Mouse (Mus musculus): ENCODE measurements around the gene Dgki. TPM values are rescaled to one million over a fixed set of nuclear protein-coding genes. Genes with fewer than 3 reads are reported as not detected.

Gene Dgki
- polyA plus RNA-seq, 1 experiment from 2014 or later, result 0.60 TPM

DNA sequence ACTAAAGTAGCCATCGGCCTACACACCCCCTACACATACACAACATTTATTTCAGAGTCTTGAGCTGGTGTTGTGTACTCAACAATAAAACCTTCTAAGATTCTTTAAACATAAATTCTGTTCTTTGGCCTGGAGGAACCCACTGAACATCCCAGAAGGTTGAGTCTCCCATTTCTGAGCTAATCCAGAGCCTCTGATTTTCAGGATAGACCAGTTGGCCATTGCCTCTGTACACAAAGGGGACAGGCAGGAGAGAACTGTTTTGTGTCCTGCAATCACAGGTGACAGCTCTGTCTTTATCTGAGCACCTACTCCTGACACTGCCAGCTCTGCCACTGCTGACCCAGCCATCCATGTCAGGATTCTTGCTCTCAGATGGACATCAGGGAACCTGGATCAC lies 8.8 kb downstream of the Dgki start:
- no peak overlapping the region for H3K4me3 ChIP-seq
- H3K27me3 ChIP-seq, result no peaks in the 10 kb centered on the region
- no peak overlapping the region for H3K4me2 ChIP-seq
- no peaks in the 10 kb centered on the region for H3K36me3 ChIP-seq
- no peak overlapping the region for H3K27ac ChIP-seq
- H3K4me1 ChIP-seq, result no peaks in the 10 kb centered on the region
- ATAC-seq (ENCODE audit: borderline replicate concordance, extremely low read depth, low FRiP score, low TSS enrichment), result no peak
- 89% methylated on average over 1 of the region's 1 CpGs for WGBS
- H3K9ac ChIP-seq, result no peak overlapping the region
- H3K9me3 ChIP-seq, result no peaks in the 10 kb centered on the region

DNA sequence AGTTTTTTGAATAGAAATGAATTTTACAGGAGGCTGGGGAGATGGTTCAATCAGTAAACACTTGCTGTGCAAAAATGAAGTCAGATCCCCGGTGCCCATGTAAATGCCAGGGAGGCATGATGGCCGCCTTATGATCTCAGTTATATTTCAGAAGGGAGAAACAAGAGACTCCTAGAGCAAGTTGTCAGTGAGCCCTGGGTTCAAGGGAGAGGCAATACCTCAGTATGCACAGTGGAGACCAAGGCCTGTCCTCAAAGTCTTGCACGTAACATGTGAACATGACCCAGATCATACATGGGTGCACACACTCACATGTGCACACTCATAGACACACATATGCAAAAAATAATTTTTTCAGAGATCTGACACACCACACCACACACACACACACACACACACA lies 9.3 kb downstream of the Dgki start:
- Histone ChIP-seq H3K9ac (no peak overlapping the region), H3K27ac (no peak overlapping the region), H3K4me1 (no peaks in the 10 kb centered on the region), H3K36me3 (no peaks in the 10 kb centered on the region), H3K9me3 (no peaks in the 10 kb centered on the region), H3K4me2 (no peak overlapping the region), H3K27me3 (no peaks in the 10 kb centered on the region), H3K4me3 (no peak overlapping the region)
- no peak for ATAC-seq (ENCODE audit: borderline replicate concordance, extremely low read depth, low FRiP score, low TSS enrichment)
- WGBS, result 97% methylated on average over 3 of the region's 3 CpGs

DNA sequence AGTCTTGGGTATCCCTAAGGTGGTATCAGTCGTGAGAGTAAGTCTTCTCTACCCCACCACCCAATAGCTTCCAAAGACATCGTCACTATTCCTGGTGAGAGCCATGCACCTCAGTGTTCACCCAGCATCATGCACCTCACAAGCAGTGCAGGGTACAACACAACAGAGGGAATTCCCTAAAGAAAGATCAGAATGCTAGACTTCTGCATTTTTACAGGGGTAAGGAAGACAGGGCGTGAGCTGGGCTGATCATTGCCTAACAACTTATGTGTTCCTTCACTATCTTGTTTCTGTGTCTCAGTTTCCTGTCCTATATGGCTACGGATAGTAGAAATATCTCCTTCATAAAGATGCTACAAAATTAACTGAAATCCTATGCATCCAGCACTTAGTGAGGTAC lies 13.8 kb downstream of the Dgki start:
- H3K36me3 ChIP-seq, result no peaks in the 10 kb centered on the region
- H3K27me3 ChIP-seq, result no peaks in the 10 kb centered on the region
- no peaks in the 10 kb centered on the region for H3K9me3 ChIP-seq
- ATAC-seq (ENCODE audit: borderline replicate concordance, extremely low read depth, low FRiP score, low TSS enrichment), result no peak
- H3K4me2 ChIP-seq, result no peak overlapping the region
- H3K9ac ChIP-seq, result no peak overlapping the region
- H3K4me3 ChIP-seq, result no peak overlapping the region
- 88% methylated on average over 4 of the region's 4 CpGs for WGBS
- H3K27ac ChIP-seq, result no peak overlapping the region
- no peaks in the 10 kb centered on the region for H3K4me1 ChIP-seq

DNA sequence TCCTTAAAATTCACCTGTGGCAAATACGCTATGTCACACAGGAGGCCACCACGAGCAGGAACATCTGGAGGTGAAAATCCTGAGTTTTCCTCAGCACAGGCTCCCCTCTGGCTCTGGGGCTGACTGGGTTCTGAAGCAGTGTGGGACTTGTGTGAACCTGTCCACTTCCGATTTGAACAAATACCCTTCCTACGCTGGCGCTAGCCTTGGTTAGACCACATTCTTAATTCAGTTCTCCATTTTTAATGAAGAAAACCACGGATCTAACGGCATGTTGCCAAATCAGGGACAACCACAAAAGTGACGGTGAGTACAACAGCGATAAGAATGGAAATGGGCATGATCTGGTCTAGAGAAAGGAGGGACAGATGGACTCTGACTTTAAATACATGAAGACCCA lies 15.1 kb downstream of the Dgki start:
- Histone ChIP-seq H3K9ac (no peak overlapping the region), H3K9me3 (no peaks in the 10 kb centered on the region), H3K27me3 (no peaks in the 10 kb centered on the region), H3K27ac (no peak overlapping the region), H3K4me3 (no peak overlapping the region), H3K4me2 (no peak overlapping the region), H3K36me3 (no peaks in the 10 kb centered on the region), H3K4me1 (no peaks in the 10 kb centered on the region)
- no peak for ATAC-seq (ENCODE audit: borderline replicate concordance, extremely low read depth, low FRiP score, low TSS enrichment)
- WGBS, result 89% methylated on average over 9 of the region's 9 CpGs

DNA sequence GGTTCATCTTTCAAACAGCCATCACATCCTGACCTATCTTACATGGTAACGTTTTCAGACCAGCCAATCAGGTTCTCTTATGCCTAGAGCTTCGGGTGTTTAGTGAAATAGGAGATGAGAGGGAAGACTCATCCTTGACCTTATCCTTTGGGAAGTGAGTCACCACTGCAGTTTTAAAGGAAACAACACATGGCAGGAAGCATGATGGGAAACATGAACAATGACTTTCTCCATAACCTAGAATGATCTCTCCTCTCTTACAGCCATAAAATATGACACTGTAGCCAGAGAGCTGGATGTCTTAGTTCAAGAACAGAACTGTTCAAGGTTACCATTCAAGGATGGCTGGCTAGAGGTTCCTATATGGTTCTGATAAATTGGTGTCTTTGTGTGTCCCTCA lies 16.6 kb downstream of the Dgki start:
- Histone ChIP-seq H3K4me1 (no peaks in the 10 kb centered on the region), H3K9me3 (no peaks in the 10 kb centered on the region), H3K27me3 (no peaks in the 10 kb centered on the region), H3K36me3 (no peaks in the 10 kb centered on the region), H3K27ac (no peak overlapping the region), H3K9ac (no peak overlapping the region), H3K4me3 (no peak overlapping the region), H3K4me2 (no peak overlapping the region)
- no peak for ATAC-seq (ENCODE audit: borderline replicate concordance, extremely low read depth, low FRiP score, low TSS enrichment)
- WGBS, result 16% methylated on average over 2 of the region's 2 CpGs

DNA sequence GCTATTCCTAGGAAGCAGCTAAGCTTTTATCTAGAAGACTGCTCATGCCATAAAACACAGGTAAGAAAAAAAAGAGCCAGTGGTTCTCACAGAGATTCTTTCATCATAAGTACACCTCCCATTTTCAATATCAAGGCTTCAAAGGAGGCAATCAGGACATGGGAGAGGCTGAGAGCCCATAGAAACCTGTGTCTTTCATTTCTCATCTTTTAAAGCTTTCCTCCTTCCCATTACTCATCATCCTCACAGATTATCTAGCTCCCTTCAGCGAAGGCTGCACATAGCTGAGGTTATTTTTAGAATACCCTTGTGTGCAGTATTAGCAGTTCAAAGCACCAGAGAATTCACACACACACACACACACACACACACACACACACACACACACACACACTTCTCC lies 17.3 kb downstream of the Dgki start:
- H3K4me1 ChIP-seq, result no peaks in the 10 kb centered on the region
- H3K9me3 ChIP-seq, result no peaks in the 10 kb centered on the region
- no peak overlapping the region for H3K4me3 ChIP-seq
- H3K27ac ChIP-seq, result no peak overlapping the region
- H3K9ac ChIP-seq, result no peak overlapping the region
- H3K36me3 ChIP-seq, result no peaks in the 10 kb centered on the region
- no peaks in the 10 kb centered on the region for H3K27me3 ChIP-seq
- no peak overlapping the region for H3K4me2 ChIP-seq
- no peak for ATAC-seq (ENCODE audit: borderline replicate concordance, extremely low read depth, low FRiP score, low TSS enrichment)
- 25% methylated on average over 1 of the region's 1 CpGs for WGBS

DNA sequence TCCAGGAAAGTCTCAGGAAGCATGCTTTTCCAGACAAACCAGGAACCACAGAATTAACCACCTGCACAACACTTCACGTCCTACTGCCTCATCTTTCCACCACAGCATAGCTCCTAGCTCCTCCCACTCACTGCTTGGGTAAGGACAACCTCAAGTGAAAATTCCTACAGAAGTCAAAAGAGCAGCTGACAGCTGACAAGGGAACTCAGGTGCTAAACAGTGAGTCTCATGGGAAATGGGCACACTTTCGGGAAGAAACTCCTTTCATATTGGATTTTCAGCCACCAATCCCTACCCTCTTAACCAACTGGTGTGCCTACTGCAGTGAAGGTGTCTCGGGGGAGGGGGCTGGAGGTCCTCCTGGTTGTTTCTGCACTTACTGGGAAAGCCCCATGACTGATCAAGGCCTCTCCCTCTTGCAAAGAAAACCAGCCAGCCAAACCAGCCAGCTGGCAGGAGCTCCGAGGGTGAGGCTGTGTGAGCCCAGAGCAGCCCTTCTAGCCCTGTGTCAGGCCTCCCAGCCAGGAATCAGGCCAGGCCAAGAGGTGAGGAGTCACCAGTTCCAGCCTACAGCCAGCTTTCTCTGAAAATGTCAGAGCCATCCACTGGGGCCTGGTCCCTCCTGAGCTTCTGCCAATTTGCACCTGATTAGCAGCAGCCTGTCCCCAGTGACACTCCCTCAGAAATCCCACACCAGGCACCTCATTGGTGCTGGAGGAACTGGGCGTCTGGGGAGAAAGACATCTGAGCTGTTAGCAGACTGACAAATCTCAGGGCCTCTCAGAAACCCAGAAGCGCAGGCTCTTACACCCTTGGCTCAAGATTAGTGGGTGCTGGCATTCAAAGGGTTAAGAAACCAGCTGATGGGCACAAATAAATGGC lies 22.9 kb downstream of the Dgki start:
- Histone ChIP-seq H3K4me1 (peaks cover 4% of the 10 kb centered on the region; the same call in 1 of the 2 replicates), H3K9ac (no peak overlapping the region), H3K36me3 (no peaks in the 10 kb centered on the region), H3K4me3 (no peak overlapping the region), H3K9me3 (no peaks in the 10 kb centered on the region), H3K4me2 (no peak overlapping the region), H3K27ac (no peak overlapping the region), H3K27me3 (no peaks in the 10 kb centered on the region)
- WGBS, result 50% methylated on average over 6 of the region's 6 CpGs
- no peak for ATAC-seq (ENCODE audit: borderline replicate concordance, extremely low read depth, low FRiP score, low TSS enrichment)

DNA sequence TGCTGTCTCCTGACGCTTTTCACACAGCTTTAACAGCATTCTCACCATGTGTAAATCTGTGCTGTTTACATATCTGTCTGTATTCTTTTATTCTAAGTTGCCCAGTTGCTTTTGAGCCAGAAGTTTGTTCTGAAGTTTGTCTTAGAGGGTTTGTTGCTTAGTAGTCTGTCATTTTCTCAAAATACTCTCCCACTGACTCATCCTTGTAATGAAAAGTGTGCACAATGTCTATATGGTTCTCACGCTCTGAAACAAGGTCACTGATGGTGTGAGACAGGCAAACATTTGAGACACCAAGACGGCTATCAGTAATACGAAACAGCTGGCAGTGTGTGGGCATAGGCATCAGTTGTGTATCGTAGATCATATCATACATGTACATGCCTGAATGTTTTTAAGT lies 23.8 kb downstream of the Dgki start:
- ATAC-seq (ENCODE audit: borderline replicate concordance, extremely low read depth, low FRiP score, low TSS enrichment), result no peak
- 35% methylated on average over 5 of the region's 5 CpGs for WGBS

DNA sequence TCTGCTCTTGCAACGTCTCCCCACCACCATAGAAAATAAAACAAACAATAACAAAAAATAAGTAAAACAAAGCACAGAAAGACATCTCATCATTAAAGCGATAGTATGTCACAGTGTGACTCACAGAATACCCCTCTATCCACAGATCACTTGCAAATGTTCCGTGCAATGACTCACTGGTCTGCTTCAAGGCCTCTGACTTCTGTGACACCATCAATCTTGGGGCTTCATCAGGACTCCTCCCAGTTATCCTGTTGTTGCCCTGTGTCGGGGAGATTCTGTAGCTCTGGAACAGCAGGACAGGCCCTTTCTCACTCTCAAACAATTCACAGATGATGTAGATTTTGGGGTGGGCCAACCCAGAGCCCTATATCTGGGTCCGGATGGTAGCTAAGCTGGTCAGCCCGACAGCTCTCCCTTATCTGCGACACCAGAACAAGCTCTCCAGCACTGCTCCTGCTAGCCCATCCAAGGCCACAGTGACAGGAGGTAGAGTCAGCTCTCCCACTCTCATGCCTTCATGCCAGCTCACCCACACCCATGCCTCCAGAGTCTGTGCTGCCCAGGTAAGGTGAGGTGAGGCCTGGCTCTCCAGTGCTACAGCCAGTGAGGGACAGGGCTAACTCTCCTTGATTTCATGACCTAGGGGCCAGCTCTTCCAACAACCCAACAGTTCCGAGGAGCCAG lies 28.9 kb downstream of the Dgki start:
- Histone ChIP-seq H3K27ac (no peak overlapping the region), H3K4me2 (no peak overlapping the region), H3K4me3 (no peak overlapping the region), H3K9me3 (no peaks in the 10 kb centered on the region), H3K9ac (no peak overlapping the region), H3K27me3 (no peaks in the 10 kb centered on the region), H3K36me3 (no peaks in the 10 kb centered on the region), H3K4me1 (peaks cover 10% of the 10 kb centered on the region)
- WGBS, result 61% methylated on average over 8 of the region's 8 CpGs
- ATAC-seq (ENCODE audit: borderline replicate concordance, extremely low read depth, low FRiP score, low TSS enrichment), result no peak

More for the DNA sequence above, 23.8 kb downstream of the Dgki start:
- Histone ChIP-seq H3K36me3 (no peaks in the 10 kb centered on the region), H3K9ac (no peak overlapping the region), H3K27me3 (no peaks in the 10 kb centered on the region), H3K4me3 (no peak overlapping the region), H3K4me1 (peaks cover 4% of the 10 kb centered on the region; the same call in 1 of the 2 replicates), H3K9me3 (no peaks in the 10 kb centered on the region), H3K4me2 (no peak overlapping the region), H3K27ac (no peak overlapping the region)

DNA sequence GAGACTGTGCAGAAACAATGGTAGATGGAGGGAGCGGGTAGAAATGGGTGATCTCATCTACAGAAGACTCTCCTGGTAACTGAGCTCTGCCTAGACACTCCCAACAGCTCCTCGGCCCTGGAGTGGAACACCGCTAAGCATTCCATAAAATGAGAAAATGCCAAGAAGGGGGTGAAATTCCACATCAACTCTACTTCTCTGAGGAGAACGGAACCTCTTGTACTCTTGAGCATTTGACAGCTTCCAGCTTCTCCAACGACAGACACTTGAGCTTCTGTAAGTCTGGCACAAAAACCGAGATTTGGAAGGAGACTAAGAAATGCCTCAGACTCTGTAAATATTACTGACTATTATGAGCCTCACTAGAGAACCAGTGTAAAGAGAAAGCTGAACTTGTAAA lies 31.4 kb downstream of the Dgki start:
- WGBS, result 36% methylated on average over 6 of the region's 6 CpGs
- peak overlapping the region; percentile 33; the same call in 1 of the 2 replicates for H3K27ac ChIP-seq

DNA sequence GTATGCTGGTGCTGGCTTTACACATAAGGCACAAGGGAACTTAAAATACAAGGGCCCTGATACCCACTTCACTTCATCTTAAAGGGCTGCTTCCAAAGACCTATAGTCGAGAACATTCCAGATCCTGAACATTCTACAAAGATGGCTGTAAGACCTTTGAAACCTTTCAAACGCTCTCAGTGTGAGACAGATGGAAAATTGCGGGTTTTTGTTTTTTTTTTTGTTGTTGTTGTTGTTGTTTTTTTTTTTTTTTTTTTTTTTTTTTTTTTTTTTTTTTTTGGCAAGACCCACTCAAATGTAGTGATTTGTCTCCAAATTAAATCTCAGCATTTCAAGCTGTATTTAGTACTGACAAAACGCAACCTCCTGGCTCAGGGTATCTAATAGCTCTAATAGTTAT lies 32.0 kb downstream of the Dgki start:
- Histone ChIP-seq H3K4me1 (peaks cover 7% of the 10 kb centered on the region; the same call in 1 of the 2 replicates), H3K9me3 (no peaks in the 10 kb centered on the region), H3K4me3 (no peak overlapping the region), H3K27ac (no peak overlapping the region), H3K27me3 (no peaks in the 10 kb centered on the region), H3K4me2 (no peak overlapping the region), H3K9ac (no peak overlapping the region), H3K36me3 (no peaks in the 10 kb centered on the region)
- 84% methylated on average over 4 of the region's 4 CpGs for WGBS
- no peak for ATAC-seq (ENCODE audit: borderline replicate concordance, extremely low read depth, low FRiP score, low TSS enrichment)

More for the DNA sequence above, 31.4 kb downstream of the Dgki start:
- Histone ChIP-seq H3K4me2 (no peak overlapping the region), H3K9me3 (no peaks in the 10 kb centered on the region), H3K9ac (no peak overlapping the region), H3K4me1 (peaks cover 7% of the 10 kb centered on the region; the same call in 1 of the 2 replicates), H3K27me3 (no peaks in the 10 kb centered on the region), H3K4me3 (no peak overlapping the region), H3K36me3 (no peaks in the 10 kb centered on the region)
- ATAC-seq (ENCODE audit: borderline replicate concordance, extremely low read depth, low FRiP score, low TSS enrichment), result peak; percentile 49; the same call in 1 of the 2 replicates

DNA sequence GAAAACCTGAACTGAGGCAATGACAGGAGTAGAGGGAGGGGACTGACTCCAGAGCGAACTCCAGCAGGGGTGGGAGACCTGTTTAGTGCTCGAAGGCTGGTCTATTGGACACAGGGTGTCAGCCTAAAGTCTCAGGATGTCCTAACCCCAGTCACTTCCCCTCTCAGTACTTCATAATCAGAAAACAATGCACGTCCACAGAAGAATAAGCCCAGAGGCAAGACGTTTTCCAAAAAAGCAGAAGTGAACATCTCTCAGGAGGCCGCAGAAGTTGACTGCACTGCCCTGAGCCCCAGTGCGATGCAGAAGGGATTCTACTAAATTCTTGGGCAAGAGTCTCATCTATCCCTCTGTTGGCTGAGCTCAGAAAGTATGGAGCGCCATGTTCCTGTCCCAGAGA lies 37.5 kb downstream of the Dgki start:
- 81% methylated on average over 7 of the region's 7 CpGs for WGBS
- H3K27me3 ChIP-seq, result no peaks in the 10 kb centered on the region
- H3K27ac ChIP-seq, result no peak overlapping the region
- no peaks in the 10 kb centered on the region for H3K9me3 ChIP-seq
- ATAC-seq (ENCODE audit: borderline replicate concordance, extremely low read depth, low FRiP score, low TSS enrichment), result no peak
- H3K4me1 ChIP-seq, result no peaks in the 10 kb centered on the region
- H3K4me3 ChIP-seq, result no peak overlapping the region
- no peak overlapping the region for H3K9ac ChIP-seq
- H3K36me3 ChIP-seq, result no peaks in the 10 kb centered on the region
- no peak overlapping the region for H3K4me2 ChIP-seq

Data from lung, embryonic 15.5 days (tissue).